Mouse (Mus musculus): Measurements from ENCODE around the gene Bicdl1. TPM values are rescaled to one million over a fixed set of nuclear protein-coding genes. Genes with fewer than 3 reads are reported as not detected.

The Bicdl1 gene
- total RNA-seq, 2 experiments from 2014 or later: 118 to 125 TPM

GRCm38 (mm10) chr5:115732176-115732848, 891 bp upstream of the Bicdl1 start:
- DNase-seq (ENCODE audit: low spot score in 2 of 2): peak; percentile 96 to 98
- intact Hi-C loops (cut with DNase I): loop anchor here (2.0 to 10.0 kb wide), 2 partner anchors 80 to 182 kb away; no protein-coding TSS in a partner anchor

- peak in 1 of 2 experiments; percentile 34 for DNase-seq (ENCODE audit: low spot score in 2 of 2)
- intact Hi-C loops (cut with DNase I): loop anchor here (2.0 to 10.0 kb wide), 2 partner anchors 79 to 183 kb away; no protein-coding TSS in a partner anchor
These were observed 333 bp upstream of the Bicdl1 start for GRCm38 (mm10) chr5:115731732-115732175.

GRCm38 (mm10) chr5:115730314-115730713, 1.1 kb downstream of the Bicdl1 start:
- no peak for DNase-seq (ENCODE audit: low spot score in 2 of 2)
- intact Hi-C loops (cut with DNase I): loop anchor here (10.0 kb wide), 1 partner anchor 184 kb away; no protein-coding TSS in a partner anchor

- intact Hi-C loops (cut with DNase I): no loop called here
- no peak for DNase-seq (ENCODE audit: low spot score in 2 of 2)
These were observed 4.8 kb downstream of the Bicdl1 start for GRCm38 (mm10) chr5:115726581-115726980.

- intact Hi-C loops (cut with DNase I): no loop called here
- DNase-seq (ENCODE audit: low spot score in 2 of 2): no peak
These were observed 5.4 kb downstream of the Bicdl1 start for GRCm38 (mm10) chr5:115726019-115726418.

- intact Hi-C loops (cut with DNase I): no loop called here
- DNase-seq (ENCODE audit: low spot score in 2 of 2): no peak
These were observed 7.0 kb downstream of the Bicdl1 start for GRCm38 (mm10) chr5:115724422-115724821.

- intact Hi-C loops (cut with DNase I): no loop called here
- no peak for DNase-seq (ENCODE audit: low spot score in 2 of 2)
These were observed 9.0 kb downstream of the Bicdl1 start for GRCm38 (mm10) chr5:115722188-115722959.

GRCm38 (mm10) chr5:115720761-115721160, 10.7 kb downstream of the Bicdl1 start:
- DNase-seq (ENCODE audit: low spot score in 2 of 2): no peak
- intact Hi-C loops (cut with DNase I): no loop called here

- DNase-seq (ENCODE audit: low spot score in 2 of 2): no peak
- intact Hi-C loops (cut with DNase I): no loop called here
These were observed 13.7 kb downstream of the Bicdl1 start for GRCm38 (mm10) chr5:115717693-115718092.

GRCm38 (mm10) chr5:115717106-115717505, 14.3 kb downstream of the Bicdl1 start:
- intact Hi-C loops (cut with DNase I): no loop called here

GRCm38 (mm10) chr5:115716426-115716825, 15.0 kb downstream of the Bicdl1 start:
- intact Hi-C loops (cut with DNase I): no loop called here
- DNase-seq (ENCODE audit: low spot score in 2 of 2): no peak

More at GRCm38 (mm10) chr5:115717106-115717505, 14.3 kb downstream of the Bicdl1 start:
- DNase-seq (ENCODE audit: low spot score in 2 of 2): no peak

- no peak for DNase-seq (ENCODE audit: low spot score in 2 of 2)
- intact Hi-C loops (cut with DNase I): no loop called here
These were observed 16.7 kb downstream of the Bicdl1 start for GRCm38 (mm10) chr5:115714761-115715160.

GRCm38 (mm10) chr5:115712487-115712886, 18.9 kb downstream of the Bicdl1 start:
- intact Hi-C loops (cut with DNase I): no loop called here

GRCm38 (mm10) chr5:115711636-115712419, 19.6 kb downstream of the Bicdl1 start:
- intact Hi-C loops (cut with DNase I): no loop called here
- peak in 1 of 2 experiments; percentile 53 for DNase-seq (ENCODE audit: low spot score in 2 of 2)

More at GRCm38 (mm10) chr5:115712487-115712886, 18.9 kb downstream of the Bicdl1 start:
- no peak for DNase-seq (ENCODE audit: low spot score in 2 of 2)

- intact Hi-C loops (cut with DNase I): no loop called here
These were observed 21.2 kb downstream of the Bicdl1 start for GRCm38 (mm10) chr5:115710171-115710570.

GRCm38 (mm10) chr5:115708930-115709329, 22.5 kb downstream of the Bicdl1 start:
- intact Hi-C loops (cut with DNase I): no loop called here
- DNase-seq (ENCODE audit: low spot score in 2 of 2): no peak

More at GRCm38 (mm10) chr5:115710171-115710570, 21.2 kb downstream of the Bicdl1 start:
- DNase-seq (ENCODE audit: low spot score in 2 of 2): no peak

GRCm38 (mm10) chr5:115701981-115702380, 29.4 kb downstream of the Bicdl1 start:
- intact Hi-C loops (cut with DNase I): no loop called here
- DNase-seq (ENCODE audit: low spot score in 2 of 2): no peak

- intact Hi-C loops (cut with DNase I): no loop called here
- DNase-seq (ENCODE audit: low spot score in 2 of 2): no peak
These were observed 30.2 kb downstream of the Bicdl1 start for GRCm38 (mm10) chr5:115701215-115701614.

- no peak for DNase-seq (ENCODE audit: low spot score in 2 of 2)
- intact Hi-C loops (cut with DNase I): no loop called here
These were observed 34.6 kb downstream of the Bicdl1 start for GRCm38 (mm10) chr5:115696811-115697210.

Measured in left cerebral cortex, postnatal 14 days (tissue).